Mouse (Mus musculus) hindlimb bud, embryonic 11.5 days (tissue): ENCODE results near the gene Eef2.
A peak's percentile ranks its signal among the peaks of the same experiment; 100 is the strongest.
"Not testable (repeated sequence)": the region's sequence is repeated elsewhere in the genome, so short reads cannot be mapped to it uniquely, and the experiment has no call there.

Source experiments
- DNase-seq: peaks from one replicate; pipeline ENCODE4 v3.0.0-alpha.2; 2012; ENCODE audit warnings: low read depth, low spot score; ENCODE audit errors: extremely low spot score

The Eef2 gene

GRCm38 (mm10) chr10:81179451-81180342 lies 3.3 kb downstream of the Eef2 start:
- DNase-seq: no peak

- no peak for DNase-seq
These were observed 4.5 kb downstream of the Eef2 start for GRCm38 (mm10) chr10:81180946-81181345.

GRCm38 (mm10) chr10:81181860-81182259 lies 5.4 kb downstream of the Eef2 start:
- not testable (repeated sequence) for DNase-seq

- DNase-seq: peak; percentile 100
These were observed 6.2 kb downstream of the Eef2 start, which contains the start of gene Dapk3 for GRCm38 (mm10) chr10:81182336-81183333. TSS of gene Dapk3 (plus strand) at chr10:81183005.

GRCm38 (mm10) chr10:81183805-81184204 lies 7.4 kb downstream of the Eef2 start, which contains the start of gene 4930442H23Rik:
TSS of gene 4930442H23Rik (minus strand) at chr10:81183849.
- DNase-seq: no peak

GRCm38 (mm10) chr10:81184765-81185164 lies 8.3 kb downstream of the Eef2 start:
- DNase-seq: no peak

GRCm38 (mm10) chr10:81187161-81187560 lies 10.7 kb downstream of the Eef2 start:
- DNase-seq: no peak

GRCm38 (mm10) chr10:81189821-81190220 lies 13.4 kb downstream of the Eef2 start:
- no peak for DNase-seq

GRCm38 (mm10) chr10:81190236-81190911 lies 13.9 kb downstream of the Eef2 start:
- DNase-seq: no peak

- no peak for DNase-seq
These were observed 14.5 kb downstream of the Eef2 start for GRCm38 (mm10) chr10:81190912-81191321.

- no peak for DNase-seq
These were observed 15.0 kb downstream of the Eef2 start for GRCm38 (mm10) chr10:81191342-81191982.

GRCm38 (mm10) chr10:81192270-81192967 lies 16.0 kb downstream of the Eef2 start:
- no peak for DNase-seq

- DNase-seq: no peak
These were observed 16.6 kb downstream of the Eef2 start for GRCm38 (mm10) chr10:81192968-81193501.

- DNase-seq: no peak
These were observed 17.8 kb downstream of the Eef2 start for GRCm38 (mm10) chr10:81193991-81194774.

- no peak for DNase-seq
These were observed 18.9 kb downstream of the Eef2 start for GRCm38 (mm10) chr10:81195300-81195699.

- no peak for DNase-seq
These were observed 20.1 kb downstream of the Eef2 start for GRCm38 (mm10) chr10:81196470-81197065.

- DNase-seq: no peak
These were observed 20.9 kb downstream of the Eef2 start for GRCm38 (mm10) chr10:81197305-81197704.

GRCm38 (mm10) chr10:81198230-81198629 lies 21.8 kb downstream of the Eef2 start:
- DNase-seq: peak; percentile 78
